Mouse (Mus musculus): Measurements from ENCODE around the gene C3. TPM values are rescaled to one million over a fixed set of nuclear protein-coding genes. Genes with fewer than 3 reads are reported as not detected.

Gene C3
- polyA plus RNA-seq, 1 experiment from 2014 or later: 0.19 TPM

GRCm38 (mm10) chr17:57170616-57171260 lies 57.2 kb downstream of the C3 start:
- 57% methylated on average over 5 of the region's 5 CpGs for WGBS
- DNase-seq (ENCODE audit: low spot score, missing footprints): no peak
- H3K4me3 ChIP-seq (ENCODE audit: low read depth, low read length): no peak overlapping the region
- no peak overlapping the region for H3K27ac ChIP-seq (ENCODE audit: low read depth, low read length)
- no peak overlapping the region for H3K4me2 ChIP-seq
- H3K36me3 ChIP-seq (ENCODE audit: control insufficient read depth, insufficient read depth, low read length): no peaks in the 10 kb centered on the region
- no peaks in the 10 kb centered on the region for H3K27me3 ChIP-seq (ENCODE audit: control insufficient read depth, insufficient read depth, low read length)
- no peak overlapping the region for H3K9ac ChIP-seq (ENCODE audit: low read length)
- no peaks in the 10 kb centered on the region for H3K9me3 ChIP-seq (ENCODE audit: control insufficient read depth, low read length)
- no peak for ATAC-seq (ENCODE audit: low FRiP score)
- H3K4me1 ChIP-seq (ENCODE audit: control insufficient read depth, insufficient read depth, low read length): no peaks in the 10 kb centered on the region

GRCm38 (mm10) chr17:57166800-57167791 lies 60.8 kb downstream of the C3 start:
- Histone ChIP-seq H3K36me3 (ENCODE audit: control insufficient read depth, insufficient read depth, low read length) (no peaks in the 10 kb centered on the region), H3K4me3 (ENCODE audit: low read depth, low read length) (no peak overlapping the region), H3K27ac (ENCODE audit: low read depth, low read length) (no peak overlapping the region), H3K4me1 (ENCODE audit: control insufficient read depth, insufficient read depth, low read length) (no peaks in the 10 kb centered on the region), H3K4me2 (no peak overlapping the region), H3K9me3 (ENCODE audit: control insufficient read depth, low read length) (no peaks in the 10 kb centered on the region), H3K9ac (ENCODE audit: low read length) (no peak overlapping the region), H3K27me3 (ENCODE audit: control insufficient read depth, insufficient read depth, low read length) (no peaks in the 10 kb centered on the region)
- DNase-seq (ENCODE audit: low spot score, missing footprints) (peak; percentile 100), ATAC-seq (ENCODE audit: low FRiP score) (peak; percentile 84)
- 12% methylated on average over 10 of the region's 11 CpGs for WGBS

Small RNA genes lying within 50 kb of the gene (microRNA-seq; reads per million reads assigned to microRNA genes)
- not detected for gene Mir6978

Other genes with a start within 250 kb of the C3 start
- not detected in 2 replicates for gene Acer1, start 246.0 kb downstream of the C3 start, polyA plus RNA-seq (2014; fragmentation: Nextera tagmentation; extraction: Ambion mirVana)
- gene Clpp, start 237.8 kb downstream of the C3 start, polyA plus RNA-seq (2014; fragmentation: Nextera tagmentation; extraction: Ambion mirVana): 131 and 137 TPM in 2 replicates
- 34.1 and 36.4 TPM in 2 replicates for gene Alkbh7, start 230.8 kb downstream of the C3 start, polyA plus RNA-seq (2014; fragmentation: Nextera tagmentation; extraction: Ambion mirVana)
- gene Pspn, start 228.1 kb downstream of the C3 start, polyA plus RNA-seq (2014; fragmentation: Nextera tagmentation; extraction: Ambion mirVana): 0.97 TPM in 1 of 2 replicates, not detected in the other
- 70.5 and 76.0 TPM in 2 replicates for gene Gtf2f1, start 216.8 kb downstream of the C3 start, polyA plus RNA-seq (2014; fragmentation: Nextera tagmentation; extraction: Ambion mirVana)
- 0.19 and 0.32 TPM in 2 replicates for gene Gm17949, start 216.7 kb downstream of the C3 start, polyA plus RNA-seq (2014; fragmentation: Nextera tagmentation; extraction: Ambion mirVana)
- gene Khsrp, start 196.6 kb downstream of the C3 start, polyA plus RNA-seq (2014; fragmentation: Nextera tagmentation; extraction: Ambion mirVana): 42.3 and 44.9 TPM in 2 replicates
- not detected in 2 replicates for gene Slc25a41, start 186.5 kb downstream of the C3 start, polyA plus RNA-seq (2014; fragmentation: Nextera tagmentation; extraction: Ambion mirVana)
- 0.80 and 1.2 TPM in 2 replicates for gene Crb3, start 169.0 kb downstream of the C3 start, polyA plus RNA-seq (2014; fragmentation: Nextera tagmentation; extraction: Ambion mirVana)
- gene Slc25a23, start 168.3 kb downstream of the C3 start, polyA plus RNA-seq (2014; fragmentation: Nextera tagmentation; extraction: Ambion mirVana): 14.2 and 16.5 TPM in 2 replicates
- gene Dennd1c, start 149.6 kb downstream of the C3 start, polyA plus RNA-seq (2014; fragmentation: Nextera tagmentation; extraction: Ambion mirVana): 2.2 and 2.7 TPM in 2 replicates
- 167 and 171 TPM in 2 replicates for gene Tubb4a, start 140.4 kb downstream of the C3 start, polyA plus RNA-seq (2014; fragmentation: Nextera tagmentation; extraction: Ambion mirVana)
- gene Tnfsf9, start 122.8 kb downstream of the C3 start, polyA plus RNA-seq (2014; fragmentation: Nextera tagmentation; extraction: Ambion mirVana): 8.1 and 9.0 TPM in 2 replicates
- gene Cd70, start 78.4 kb downstream of the C3 start, polyA plus RNA-seq (2014; fragmentation: Nextera tagmentation; extraction: Ambion mirVana): 0.16 and 0.40 TPM in 2 replicates
- gene Tnfsf14, start 34.0 kb downstream of the C3 start, polyA plus RNA-seq (2014; fragmentation: Nextera tagmentation; extraction: Ambion mirVana): 0.07 and 0.11 TPM in 2 replicates
- 19.7 and 24.5 TPM in 2 replicates for gene Gpr108, start 20.3 kb upstream of the C3 start, polyA plus RNA-seq (2014; fragmentation: Nextera tagmentation; extraction: Ambion mirVana)
- 21.2 and 23.6 TPM in 2 replicates for gene Trip10, start 21.3 kb upstream of the C3 start, polyA plus RNA-seq (2014; fragmentation: Nextera tagmentation; extraction: Ambion mirVana)
- gene Vav1, start 51.0 kb upstream of the C3 start, polyA plus RNA-seq (2014; fragmentation: Nextera tagmentation; extraction: Ambion mirVana): 1.8 and 2.3 TPM in 2 replicates
- gene Adgre1, start 130.6 kb upstream of the C3 start, polyA plus RNA-seq (2014; fragmentation: Nextera tagmentation; extraction: Ambion mirVana): 3.4 and 4.4 TPM in 2 replicates

All from midbrain, embryonic 11.5 days (tissue).